Mouse (Mus musculus) heart, postnatal 0 days (tissue): ENCODE measurements around the gene Zzef1.

ENCODE experiments used
- CTCF ChIP-seq: IDR thresholded peaks from 2 replicates; pipeline ENCODE4 v1.5.1; 2016; ENCODE audit warnings: antibody characterized with exemption, control low read depth, low read depth
- EP300 ChIP-seq: IDR thresholded peaks from 2 replicates; pipeline ENCODE4 v1.6.1; 2016; ENCODE audit warnings: antibody characterized with exemption, low read depth

- TF ChIP-seq CTCF (no peak), EP300 (no peak)
Measured at GRCm38 (mm10) chr11:72866446-72866845, 70.4 kb downstream of the Zzef1 start.
